Comparison of ENCODE assay signal across 18 mouse cellular contexts in genomic region chr9:95229147-95229546, GRCm38 (mm10).
DNase-seq lines count a peak whose midpoint lies in the region; TF ChIP-seq lines count a peak whose summit lies in the region.
"Had no signal": no experiment of that assay in that cellular context is flagged by ENCODE, and none has a peak within 500 bp of the region (broad histone marks: within the 10 kb centered on the region; RNA-seq: fewer than 3 reads in every experiment).

No protein-coding gene starts in this region.

- peak; percentile 34 for DNase-seq in heart, adult 11 months
- no peak for DNase-seq in heart, postnatal 4 days
- peak; percentile 8 for DNase-seq in brain, embryonic 14.5 days (ENCODE audit: low read depth)
- DNase-seq in cerebellum, adult 8-10 months: peak; percentile 59
- peak; percentile 69 to 77 for DNase-seq in cerebellum, postnatal 25 days
- no peak for DNase-seq in right cerebral cortex, adult 2 months (ENCODE audit: low spot score in 2 of 2)
- DNase-seq in adrenal gland, postnatal 36 days: no peak
- DNase-seq: adrenal gland, postnatal 10 days; gastrocnemius, postnatal 36 days; heart, postnatal 10 days; kidney, adult 11 months; kidney, postnatal 25 days; liver, embryonic 13.5 days; lung, adult 2 months; right cerebral cortex, adult 18-20 months; right cerebral cortex, postnatal 4 days; thymus, adult 2 months; thymus, postnatal 36 days had no signal

- no peak for TF ChIP-seq POLR2A in brain, embryonic 14.5 days (IDR thresholded peaks at IDR 0.05; ENCODE audit: borderline replicate concordance, extremely low read depth, insufficient read depth, insufficient read length, poor library complexity, severe bottlenecking)

- TF ChIP-seq CTCF in brain, embryonic 14.5 days (IDR thresholded peaks at IDR 0.05; ENCODE audit: borderline replicate concordance, extremely low read depth, insufficient read depth, insufficient read length): no peak

Comparison
In these comparisons a context has a peak if more than half of its experiments do, and no peak if none do; other contexts are left out.
1. DNase-seq: peak in heart, adult 11 months (single experiment), brain, embryonic 14.5 days (single experiment), cerebellum, adult 8-10 months (single experiment) and cerebellum, postnatal 25 days (2 of 2); none in heart, postnatal 4 days (single experiment), right cerebral cortex, adult 2 months (0 of 2) and adrenal gland, postnatal 36 days (0 of 2).